Mouse (Mus musculus) brain, adult 10 weeks (tissue): ENCODE measurements around the gene Taar8b. TPM values are rescaled to one million over a fixed set of nuclear protein-coding genes. Genes with fewer than 3 reads are reported as not detected.

Source experiments
- polyA plus RNA-seq: library from polyadenylated mRNA; stranded (reverse); fragments of 350-450 nt; fragmentation: Illumina TruSeq; extraction: RNeasy Lipid Tissue Mini Kit (QIAGEN cat#74804); gene quantifications from one replicate; pipeline ENCODE4 v1.2.3, GENCODE M21; 2015; ENCODE audit warnings: low read depth, low replicate concordance

Taar8b gene
- polyA plus RNA-seq, result not detected

GRCm38 (mm10) chr10:24092194-24092593 lies at the start of gene Taar8b:
Gene Taar8b, minus strand, starts transcription at chr10:24092294.

GRCm38 (mm10) chr10:24109434-24109833 lies 17.3 kb upstream of the Taar8b start, which contains the start of gene Taar9:
Gene Taar9, minus strand, starts transcription at chr10:24109534.

DNA sequence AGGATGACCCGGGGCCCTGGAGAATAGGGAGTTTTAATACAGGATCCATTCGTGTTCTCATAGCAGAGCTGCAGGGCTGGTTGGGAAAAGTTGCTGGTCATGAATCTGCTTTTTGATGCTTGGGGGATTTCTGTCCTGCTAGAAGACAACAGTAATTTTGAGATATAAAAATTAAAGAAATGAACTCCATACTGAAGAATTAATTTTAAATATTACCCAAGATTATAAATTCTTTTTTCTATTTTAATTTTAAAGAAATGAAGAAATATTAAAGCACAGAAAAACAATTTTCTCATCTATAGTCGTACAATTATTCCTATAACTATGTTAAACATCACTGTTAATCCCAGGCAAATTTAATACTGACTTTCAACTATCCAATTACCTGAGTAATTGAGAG lies 9.7 kb upstream of the Taar8b start, which contains the start of gene Taar8c:
Gene Taar8c, minus strand, starts transcription at position 101 of the 400 bp plus-strand sequence.

GRCm38 (mm10) chr10:24076200-24076599 lies 15.9 kb downstream of the Taar8b start, which contains the start of gene Taar8a:
Gene Taar8a, plus strand, starts transcription at chr10:24076500.

GRCm38 (mm10) chr10:24049210-24049609 lies 42.9 kb downstream of the Taar8b start, which contains the start of gene Taar7f:
Gene Taar7f, plus strand, starts transcription at chr10:24049510.

Other genes with a start within 250 kb of the Taar8b start
- gene Vnn3, start 240.8 kb downstream of the Taar8b start, polyA plus RNA-seq, result not detected
- 0.24 TPM for gene Vnn1, start 197.6 kb downstream of the Taar8b start, polyA plus RNA-seq
- gene Taar1, start 171.9 kb downstream of the Taar8b start, polyA plus RNA-seq, result not detected
- gene Taar2, start 153.7 kb downstream of the Taar8b start, polyA plus RNA-seq, result not detected
- not detected for gene Taar3, start 142.7 kb downstream of the Taar8b start, polyA plus RNA-seq
- gene Taar4, start 131.8 kb downstream of the Taar8b start, polyA plus RNA-seq, result not detected
- gene Taar5, start 121.6 kb downstream of the Taar8b start, polyA plus RNA-seq, result not detected
- gene Taar6, start 106.6 kb downstream of the Taar8b start, polyA plus RNA-seq, result not detected
- not detected for gene Taar7a, start 98.8 kb downstream of the Taar8b start, polyA plus RNA-seq
- gene Taar7b, start 92.4 kb downstream of the Taar8b start, polyA plus RNA-seq, result not detected
- gene Taar7d, start 65.1 kb downstream of the Taar8b start, polyA plus RNA-seq, result not detected
- not detected for gene Taar7e, start 54.7 kb downstream of the Taar8b start, polyA plus RNA-seq
- gene Taar7f, start 42.8 kb downstream of the Taar8b start, polyA plus RNA-seq, result not detected
- gene Taar8a, start 15.8 kb downstream of the Taar8b start, polyA plus RNA-seq, result not detected
- gene Taar8c, start 9.6 kb upstream of the Taar8b start, polyA plus RNA-seq, result not detected
- gene Taar9, start 17.2 kb upstream of the Taar8b start, polyA plus RNA-seq, result not detected
- gene Stx7, start 57.0 kb upstream of the Taar8b start, polyA plus RNA-seq, result 163 TPM
- 5.5 TPM for gene Moxd1, start 131.2 kb upstream of the Taar8b start, polyA plus RNA-seq